Mouse (Mus musculus): ENCODE measurements around the gene Zfyve19. TPM values are rescaled to one million over a fixed set of nuclear protein-coding genes. Genes with fewer than 3 reads are reported as not detected.

Zfyve19 gene
- polyA plus RNA-seq, 1 experiment from 2014 or later = 42.9 TPM

DNA sequence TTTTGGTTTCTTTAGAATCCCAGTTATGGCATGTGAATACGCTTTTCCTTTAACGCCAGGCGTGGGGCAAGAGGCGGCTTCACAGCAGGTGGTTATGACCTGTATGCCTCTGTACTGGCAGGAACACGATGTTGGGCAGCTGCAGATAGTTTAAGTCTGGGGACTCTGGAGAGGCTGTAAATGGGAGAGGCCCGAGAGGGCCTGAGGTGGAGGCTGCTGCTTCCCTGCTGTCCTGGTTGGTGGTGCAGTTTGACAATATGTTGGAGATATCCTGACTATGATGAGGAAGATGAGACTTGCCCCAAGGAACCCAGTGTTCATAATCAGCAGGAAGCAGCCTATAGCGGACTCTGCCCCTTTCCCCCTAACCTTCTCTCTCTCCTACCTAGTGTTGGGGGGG is 25.5 kb upstream of the Zfyve19 start:
- H3K4me2 ChIP-seq (replicated peaks; ENCODE audit: low read depth, low read length) = no peak overlapping the region
- DNase-seq (ENCODE audit: low spot score) (no peak), ATAC-seq (ENCODE audit: low FRiP score) (no peak)
- peaks cover 6% of the 10 kb centered on the region; the same call in 1 of the 2 replicates for H3K36me3 ChIP-seq (ENCODE audit: control insufficient read depth, insufficient read depth, low read length)
- H3K9ac ChIP-seq (ENCODE audit: low read depth, low read length) = no peak overlapping the region
- no peak overlapping the region for H3K27ac ChIP-seq (ENCODE audit: low read depth, low read length)
- H3K9me3 ChIP-seq (ENCODE audit: control insufficient read depth, low read length) = no peaks in the 10 kb centered on the region
- WGBS = 72% methylated on average over 7 of the region's 7 CpGs
- H3K27me3 ChIP-seq (ENCODE audit: control insufficient read depth, insufficient read depth, low read length) = no peaks in the 10 kb centered on the region
- no peaks in the 10 kb centered on the region for H3K4me1 ChIP-seq (replicated peaks; ENCODE audit: control insufficient read depth, insufficient read depth, low read length)
- H3K4me3 ChIP-seq (ENCODE audit: low read depth, low read length) = no peak overlapping the region

DNA sequence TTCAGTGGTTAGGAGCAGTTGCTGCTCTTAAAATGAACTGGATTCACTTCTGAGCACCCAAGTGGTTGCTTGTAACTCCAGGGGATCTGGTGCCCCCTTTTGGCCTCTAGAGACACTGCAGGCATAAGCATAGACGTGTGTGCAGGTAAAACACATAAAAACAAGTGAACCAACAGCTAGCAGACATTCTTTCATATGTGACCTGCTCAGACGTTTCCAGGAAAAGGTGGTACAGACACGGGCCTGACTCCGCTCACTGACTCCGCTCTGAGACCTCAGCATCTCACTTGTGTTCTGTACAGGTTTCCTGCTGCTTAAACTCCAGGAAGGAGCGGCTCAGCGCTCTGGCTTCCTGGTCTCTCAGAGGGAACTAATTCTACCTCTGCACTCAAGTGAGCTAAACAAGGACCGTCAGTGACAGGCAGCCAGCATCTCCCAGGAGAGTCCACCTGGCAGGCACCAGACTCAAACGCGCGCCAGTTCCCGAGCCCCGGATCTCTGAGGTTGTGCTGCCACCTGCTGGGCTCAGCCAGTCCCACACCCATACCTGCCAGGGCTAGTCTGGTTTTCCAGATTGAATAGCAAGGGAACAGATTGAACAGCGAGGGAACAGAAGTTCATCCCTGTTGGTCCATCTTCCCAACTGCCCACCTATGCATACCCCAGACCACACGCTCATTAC is 19.2 kb upstream of the Zfyve19 start:
- H3K9ac ChIP-seq (ENCODE audit: low read depth, low read length) = no peak overlapping the region
- H3K27ac ChIP-seq (ENCODE audit: low read depth, low read length) = no peak overlapping the region
- no peaks in the 10 kb centered on the region for H3K36me3 ChIP-seq (ENCODE audit: control insufficient read depth, insufficient read depth, low read length)
- DNase-seq (ENCODE audit: low spot score) (peak; percentile 90), ATAC-seq (ENCODE audit: low FRiP score) (peak; percentile 85)
- H3K4me3 ChIP-seq (ENCODE audit: low read depth, low read length) = peak overlapping the region; percentile 16; the same call in 1 of the 2 replicates
- peak overlapping the region; percentile 41 for H3K4me2 ChIP-seq (replicated peaks; ENCODE audit: low read depth, low read length)
- no peaks in the 10 kb centered on the region for H3K9me3 ChIP-seq (ENCODE audit: control insufficient read depth, low read length)
- no peaks in the 10 kb centered on the region for H3K4me1 ChIP-seq (replicated peaks; ENCODE audit: control insufficient read depth, insufficient read depth, low read length)
- H3K27me3 ChIP-seq (ENCODE audit: control insufficient read depth, insufficient read depth, low read length) = no peaks in the 10 kb centered on the region
- 11% methylated on average over 15 of the region's 15 CpGs for WGBS

DNA sequence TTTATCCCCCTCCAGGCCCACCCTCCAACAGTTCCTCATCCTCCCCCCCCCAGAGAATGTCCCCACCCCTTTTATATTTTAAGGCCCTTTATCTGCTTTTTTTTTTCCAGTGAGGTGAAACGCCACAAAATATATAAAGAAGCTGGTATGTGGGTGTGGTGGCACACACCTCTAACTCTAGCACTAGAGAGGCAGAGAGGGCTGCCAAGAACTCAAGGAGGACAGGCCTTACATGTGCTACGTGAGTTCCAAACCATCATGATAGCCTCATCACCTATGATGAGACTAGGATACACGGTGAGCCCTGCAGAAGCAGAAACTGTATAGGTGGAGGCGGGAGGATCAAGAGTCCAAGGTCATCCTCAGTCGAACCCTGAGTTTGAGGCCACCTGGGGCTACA is 17.4 kb upstream of the Zfyve19 start:
- WGBS = 87% methylated on average over 5 of the region's 5 CpGs
- Histone ChIP-seq H3K36me3 (ENCODE audit: control insufficient read depth, insufficient read depth, low read length) (no peaks in the 10 kb centered on the region), H3K4me1 (replicated peaks; ENCODE audit: control insufficient read depth, insufficient read depth, low read length) (no peaks in the 10 kb centered on the region), H3K9ac (ENCODE audit: low read depth, low read length) (no peak overlapping the region), H3K4me2 (replicated peaks; ENCODE audit: low read depth, low read length) (no peak overlapping the region), H3K27me3 (ENCODE audit: control insufficient read depth, insufficient read depth, low read length) (no peaks in the 10 kb centered on the region), H3K9me3 (ENCODE audit: control insufficient read depth, low read length) (no peaks in the 10 kb centered on the region), H3K27ac (ENCODE audit: low read depth, low read length) (no peak overlapping the region), H3K4me3 (ENCODE audit: low read depth, low read length) (no peak overlapping the region)
- DNase-seq (ENCODE audit: low spot score) (no peak), ATAC-seq (ENCODE audit: low FRiP score) (no peak)

DNA sequence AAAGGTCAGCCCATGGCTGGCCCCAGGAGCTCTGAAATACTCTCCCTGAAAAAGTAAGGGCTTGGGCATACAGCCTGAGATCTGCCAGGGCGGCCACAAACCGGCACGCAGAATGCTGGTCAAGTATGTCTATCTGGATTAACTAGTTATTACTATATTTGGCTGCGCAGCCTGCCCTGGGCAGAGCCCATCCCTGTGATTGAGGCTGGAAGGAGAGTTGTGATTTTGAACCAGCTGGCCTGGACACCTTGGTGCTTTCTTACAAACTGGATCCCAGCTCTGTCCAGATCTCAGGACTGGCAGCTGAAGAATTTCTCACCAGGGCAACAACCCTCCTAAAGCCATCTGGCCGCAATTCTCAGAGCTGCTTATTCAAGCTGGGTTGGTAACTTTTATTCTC is 14.3 kb upstream of the Zfyve19 start:
- no peak overlapping the region for H3K9ac ChIP-seq (ENCODE audit: low read depth, low read length)
- H3K27ac ChIP-seq (ENCODE audit: low read depth, low read length) = no peak overlapping the region
- H3K27me3 ChIP-seq (ENCODE audit: control insufficient read depth, insufficient read depth, low read length) = no peaks in the 10 kb centered on the region
- DNase-seq (ENCODE audit: low spot score) (no peak), ATAC-seq (ENCODE audit: low FRiP score) (no peak)
- 90% methylated on average over 5 of the region's 5 CpGs for WGBS
- H3K36me3 ChIP-seq (ENCODE audit: control insufficient read depth, insufficient read depth, low read length) = no peaks in the 10 kb centered on the region
- H3K9me3 ChIP-seq (ENCODE audit: control insufficient read depth, low read length) = no peaks in the 10 kb centered on the region
- no peak overlapping the region for H3K4me3 ChIP-seq (ENCODE audit: low read depth, low read length)
- H3K4me2 ChIP-seq (replicated peaks; ENCODE audit: low read depth, low read length) = no peak overlapping the region
- no peaks in the 10 kb centered on the region for H3K4me1 ChIP-seq (replicated peaks; ENCODE audit: control insufficient read depth, insufficient read depth, low read length)

DNA sequence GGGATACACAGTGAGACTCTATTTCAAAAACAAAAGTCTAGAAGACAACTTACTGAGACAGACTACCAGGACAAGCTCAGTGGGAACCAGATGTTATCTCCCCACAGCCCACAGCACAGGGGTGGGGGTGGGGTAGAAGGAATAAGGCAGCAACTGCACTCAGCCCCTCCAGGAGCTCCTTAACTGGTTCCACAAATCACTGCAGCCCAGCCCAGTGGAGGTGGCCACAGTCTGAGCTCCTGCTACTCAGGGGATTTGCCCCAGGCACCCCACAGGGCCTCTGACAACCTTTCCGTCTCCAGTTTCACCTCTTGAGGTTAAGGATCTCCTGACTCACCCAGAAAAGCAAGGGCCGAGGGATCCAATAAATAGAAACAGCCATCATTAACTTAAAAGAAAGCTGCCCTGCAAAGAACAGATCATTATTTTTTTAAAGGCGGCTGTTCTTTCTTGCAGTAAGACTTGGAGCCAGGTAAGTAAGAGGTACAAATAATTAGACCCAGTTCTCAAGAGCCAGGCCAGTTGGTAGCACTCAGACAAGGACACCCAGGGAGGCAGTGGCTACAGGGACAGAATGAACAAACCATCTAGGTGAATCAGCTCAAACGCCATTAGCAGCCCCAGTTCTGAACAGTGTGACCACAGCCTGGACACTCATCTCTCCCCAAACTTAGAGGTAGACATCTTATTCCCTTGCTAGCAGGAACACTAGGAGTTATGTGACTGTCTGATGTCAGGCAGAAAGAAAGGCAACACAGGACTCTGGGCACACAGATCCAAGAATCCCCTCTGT is 11.9 kb upstream of the Zfyve19 start:
- H3K9ac ChIP-seq (ENCODE audit: low read depth, low read length) = no peak overlapping the region
- H3K27ac ChIP-seq (ENCODE audit: low read depth, low read length) = no peak overlapping the region
- DNase-seq (ENCODE audit: low spot score) = no peak
- H3K27me3 ChIP-seq (ENCODE audit: control insufficient read depth, insufficient read depth, low read length) = no peaks in the 10 kb centered on the region
- no peak for ATAC-seq (ENCODE audit: low FRiP score)
- no peaks in the 10 kb centered on the region for H3K4me1 ChIP-seq (replicated peaks; ENCODE audit: control insufficient read depth, insufficient read depth, low read length)
- H3K9me3 ChIP-seq (ENCODE audit: control insufficient read depth, low read length) = no peaks in the 10 kb centered on the region
- no peaks in the 10 kb centered on the region for H3K36me3 ChIP-seq (ENCODE audit: control insufficient read depth, insufficient read depth, low read length)
- no peak overlapping the region for H3K4me3 ChIP-seq (ENCODE audit: low read depth, low read length)
- no peak overlapping the region for H3K4me2 ChIP-seq (replicated peaks; ENCODE audit: low read depth, low read length)
- WGBS = 42% methylated on average over 4 of the region's 4 CpGs

DNA sequence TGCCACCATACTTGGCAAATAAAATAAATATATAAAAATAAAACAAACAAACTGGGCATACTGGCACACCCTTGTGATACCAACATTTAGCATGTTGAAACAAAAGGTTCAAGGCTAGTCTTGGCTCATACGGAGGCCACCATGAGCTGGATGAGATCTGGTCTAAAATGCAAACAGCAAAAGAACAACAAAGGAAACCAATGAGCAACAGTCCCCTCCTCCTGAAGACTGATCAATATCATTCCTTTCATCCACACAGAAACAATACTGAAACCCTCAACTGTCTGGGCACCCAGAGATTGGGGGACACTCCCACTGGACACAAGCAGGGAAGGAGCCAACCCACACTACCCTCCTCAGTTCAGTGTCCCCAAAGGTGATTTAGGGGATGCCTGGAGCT is 10.9 kb upstream of the Zfyve19 start:
- H3K27me3 ChIP-seq (ENCODE audit: control insufficient read depth, insufficient read depth, low read length) = no peaks in the 10 kb centered on the region
- no peak overlapping the region for H3K9ac ChIP-seq (ENCODE audit: low read depth, low read length)
- H3K27ac ChIP-seq (ENCODE audit: low read depth, low read length) = no peak overlapping the region
- no peaks in the 10 kb centered on the region for H3K4me1 ChIP-seq (replicated peaks; ENCODE audit: control insufficient read depth, insufficient read depth, low read length)
- 83% methylated on average over 1 of the region's 1 CpGs for WGBS
- DNase-seq (ENCODE audit: low spot score) = no peak
- no peaks in the 10 kb centered on the region for H3K9me3 ChIP-seq (ENCODE audit: control insufficient read depth, low read length)
- H3K4me2 ChIP-seq (replicated peaks; ENCODE audit: low read depth, low read length) = no peak overlapping the region
- ATAC-seq (ENCODE audit: low FRiP score) = no peak
- H3K4me3 ChIP-seq (ENCODE audit: low read depth, low read length) = no peak overlapping the region
- H3K36me3 ChIP-seq (ENCODE audit: control insufficient read depth, insufficient read depth, low read length) = no peaks in the 10 kb centered on the region

DNA sequence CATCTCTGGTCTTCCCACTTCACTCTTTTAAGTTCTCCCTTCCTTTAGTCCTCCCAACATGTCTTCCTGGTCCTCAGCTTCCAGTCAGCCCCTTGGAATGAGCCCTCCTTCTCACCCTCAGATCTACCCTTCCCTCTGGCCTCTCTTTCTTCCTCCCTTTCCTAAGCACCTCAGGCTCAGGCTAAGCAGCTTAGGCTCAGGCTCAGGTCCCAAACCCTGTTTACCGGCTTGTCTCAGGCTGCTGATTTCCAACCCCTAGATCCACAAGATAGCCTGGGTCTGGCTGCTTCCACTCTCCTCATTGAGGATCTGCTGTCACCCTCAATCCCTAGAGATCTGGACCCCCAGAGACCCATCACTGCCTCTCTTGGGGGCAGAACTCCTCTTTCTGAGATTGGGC is 10.4 kb upstream of the Zfyve19 start:
- ATAC-seq (ENCODE audit: low FRiP score) (no peak), DNase-seq (ENCODE audit: low spot score) (no peak)
- H3K36me3 ChIP-seq (ENCODE audit: control insufficient read depth, insufficient read depth, low read length) = no peaks in the 10 kb centered on the region
- H3K4me1 ChIP-seq (replicated peaks; ENCODE audit: control insufficient read depth, insufficient read depth, low read length) = no peaks in the 10 kb centered on the region
- H3K27me3 ChIP-seq (ENCODE audit: control insufficient read depth, insufficient read depth, low read length) = no peaks in the 10 kb centered on the region
- no peak overlapping the region for H3K9ac ChIP-seq (ENCODE audit: low read depth, low read length)
- no peak overlapping the region for H3K4me2 ChIP-seq (replicated peaks; ENCODE audit: low read depth, low read length)
- H3K9me3 ChIP-seq (ENCODE audit: control insufficient read depth, low read length) = no peaks in the 10 kb centered on the region
- WGBS = 61% methylated on average over 1 of the region's 1 CpGs
- no peak overlapping the region for H3K4me3 ChIP-seq (ENCODE audit: low read depth, low read length)
- H3K27ac ChIP-seq (ENCODE audit: low read depth, low read length) = no peak overlapping the region

DNA sequence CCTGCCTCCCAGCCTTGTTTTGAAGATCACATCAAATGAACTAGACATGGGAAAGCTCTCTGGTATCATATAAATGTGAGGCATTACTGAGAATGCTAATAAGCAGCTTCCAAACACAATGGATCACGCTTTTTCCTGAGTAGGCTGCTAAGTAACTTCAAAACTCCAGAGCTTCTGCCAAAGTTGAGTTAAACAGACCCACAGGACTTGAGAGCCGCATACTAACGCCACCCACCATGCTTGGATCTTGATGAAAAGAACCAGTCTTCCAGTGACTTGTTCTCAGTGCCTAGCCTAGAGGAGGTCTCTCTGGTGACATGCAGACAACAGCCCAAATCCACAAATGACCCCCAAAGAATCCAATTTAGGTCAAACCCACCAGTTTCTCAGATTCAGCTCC is 9.5 kb upstream of the Zfyve19 start:
- no peak for DNase-seq (ENCODE audit: low spot score)
- no peak for ATAC-seq (ENCODE audit: low FRiP score)
- Histone ChIP-seq H3K9ac (ENCODE audit: low read depth, low read length) (no peak overlapping the region), H3K4me3 (ENCODE audit: low read depth, low read length) (no peak overlapping the region), H3K9me3 (ENCODE audit: control insufficient read depth, low read length) (no peaks in the 10 kb centered on the region), H3K36me3 (ENCODE audit: control insufficient read depth, insufficient read depth, low read length) (no peaks in the 10 kb centered on the region), H3K27me3 (ENCODE audit: control insufficient read depth, insufficient read depth, low read length) (no peaks in the 10 kb centered on the region), H3K27ac (ENCODE audit: low read depth, low read length) (no peak overlapping the region), H3K4me2 (replicated peaks; ENCODE audit: low read depth, low read length) (no peak overlapping the region), H3K4me1 (replicated peaks; ENCODE audit: control insufficient read depth, insufficient read depth, low read length) (no peaks in the 10 kb centered on the region)
- WGBS = 61% methylated on average over 3 of the region's 3 CpGs

Measured in hindbrain, embryonic 11.5 days (tissue).